Mouse (Mus musculus) lung, adult 2 months (tissue): ENCODE measurements around the gene Acap1. TPM values are rescaled to one million over a fixed set of nuclear protein-coding genes. Genes with fewer than 3 reads are reported as not detected.
"Not testable (repeated sequence)": the region's sequence is repeated elsewhere in the genome, so short reads cannot be mapped to it uniquely, and the experiment has no call there.

ENCODE experiments used
- DNase-seq: peaks from one replicate; pipeline ENCODE4 v3.0.0; 2022
- H3K4me1 ChIP-seq: fragments of 200-500 bp; 2 replicates; pipeline ENCODE4 v1.6.1; 2011; ENCODE audit warnings: low read length; ENCODE audit not compliant: control insufficient read depth, insufficient read depth
- H3K4me3 ChIP-seq: fragments of 200-500 bp; replicated peaks from 2 replicates; pipeline ENCODE3; 2011; ENCODE audit warnings: low read depth, mild to moderate bottlenecking, control low read depth, low read length; ENCODE audit errors: extremely low read depth
- CTCF ChIP-seq: fragments of 200-500 bp; IDR thresholded peaks from 2 replicates; pipeline ENCODE4 v1.5.1; 2011; ENCODE audit warnings: mild to moderate bottlenecking, low read length, control low read depth; ENCODE audit not compliant: insufficient read depth
- POLR2A ChIP-seq: fragments of 200-500 bp; IDR thresholded peaks from 2 replicates; pipeline ENCODE4 v1.6.1; 2011; ENCODE audit warnings: low read depth, mild to moderate bottlenecking, control low read depth, low read length, borderline replicate concordance; ENCODE audit errors: extremely low read depth
- WGBS: fragments of 180-500 bp; shearing (Covaris S2); methylation state at CpG from one replicate; pipeline ENCODE4 v1.1.7; 2018; 5-methylcytosine and 5-hydroxymethylcytosine counted together
- polyA plus RNA-seq: library from polyadenylated mRNA; depleted of rRNA; stranded (reverse); fragments of >200 nt; gene quantifications from 2 replicates; pipeline ENCODE4 v1.2.3, GENCODE M21; 2012

Gene Acap1
- polyA plus RNA-seq, 1 experiment, result 14.3 TPM

DNA sequence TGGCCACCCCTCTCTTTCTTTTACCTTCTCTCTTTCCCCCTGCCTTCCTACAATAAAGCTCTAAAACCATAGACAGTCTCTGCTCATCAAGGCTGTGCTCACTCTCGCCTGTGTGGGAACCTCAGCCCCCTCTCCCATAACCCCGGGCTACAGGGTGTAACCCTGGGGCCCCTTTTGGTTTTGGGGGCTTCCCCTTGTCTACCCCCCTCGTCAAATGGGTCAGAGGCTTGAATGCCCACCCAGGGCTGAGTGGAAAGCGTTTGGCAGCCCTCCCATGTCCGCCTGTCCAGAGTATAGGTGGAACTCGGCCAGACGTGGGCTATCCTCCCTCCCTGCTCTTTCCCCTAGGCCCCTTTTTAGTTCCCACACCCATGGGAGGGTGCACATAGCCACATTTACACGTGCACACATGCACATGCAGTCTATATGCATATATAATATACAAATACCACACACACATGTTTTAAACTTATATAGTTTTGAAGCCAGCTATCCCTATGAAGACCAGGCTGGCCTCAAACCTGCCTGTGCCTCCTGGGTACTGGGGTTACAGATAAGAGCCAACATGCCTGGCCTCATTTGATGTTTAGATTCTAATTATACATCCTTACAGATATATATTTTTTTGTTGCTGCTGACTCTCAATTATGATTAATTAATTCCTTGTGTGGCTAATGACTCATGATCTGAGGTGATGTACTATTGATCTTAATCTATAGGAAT is 31.0 kb downstream of the Acap1 start:
- TF ChIP-seq CTCF, result no peak
- TF ChIP-seq POLR2A, result no peak
- WGBS, result 48% methylated on average over 8 of the region's 8 CpGs
- no peak for DNase-seq
- Histone ChIP-seq H3K4me3 (no peak overlapping the region), H3K4me1 (no peaks in the 10 kb centered on the region; the same call in 1 of the 2 replicates)

DNA sequence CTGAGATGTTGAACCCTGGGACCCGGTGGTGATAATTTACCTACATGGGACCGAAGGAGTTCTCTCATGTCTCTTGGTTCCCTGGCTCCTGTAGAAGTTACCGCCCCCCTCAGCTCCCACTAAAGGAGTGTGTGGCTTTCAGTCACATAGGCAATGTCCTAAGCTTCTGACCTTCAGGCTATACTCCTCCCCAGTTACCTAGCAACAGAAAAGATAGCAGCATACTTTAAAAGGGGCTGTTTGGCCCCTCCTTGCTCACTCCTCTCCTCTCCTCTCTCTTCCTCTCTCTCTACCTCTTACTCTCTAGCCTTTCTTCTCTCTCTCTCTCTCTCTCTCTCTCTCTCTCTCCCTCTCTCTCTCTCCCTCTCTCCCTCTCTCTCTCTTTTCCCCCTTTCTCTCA is 31.6 kb downstream of the Acap1 start:
- DNase-seq, H3K4me3 ChIP-seq, H3K4me1 ChIP-seq: not testable (repeated sequence)
- 68% methylated on average over 3 of the region's 3 CpGs for WGBS

DNA sequence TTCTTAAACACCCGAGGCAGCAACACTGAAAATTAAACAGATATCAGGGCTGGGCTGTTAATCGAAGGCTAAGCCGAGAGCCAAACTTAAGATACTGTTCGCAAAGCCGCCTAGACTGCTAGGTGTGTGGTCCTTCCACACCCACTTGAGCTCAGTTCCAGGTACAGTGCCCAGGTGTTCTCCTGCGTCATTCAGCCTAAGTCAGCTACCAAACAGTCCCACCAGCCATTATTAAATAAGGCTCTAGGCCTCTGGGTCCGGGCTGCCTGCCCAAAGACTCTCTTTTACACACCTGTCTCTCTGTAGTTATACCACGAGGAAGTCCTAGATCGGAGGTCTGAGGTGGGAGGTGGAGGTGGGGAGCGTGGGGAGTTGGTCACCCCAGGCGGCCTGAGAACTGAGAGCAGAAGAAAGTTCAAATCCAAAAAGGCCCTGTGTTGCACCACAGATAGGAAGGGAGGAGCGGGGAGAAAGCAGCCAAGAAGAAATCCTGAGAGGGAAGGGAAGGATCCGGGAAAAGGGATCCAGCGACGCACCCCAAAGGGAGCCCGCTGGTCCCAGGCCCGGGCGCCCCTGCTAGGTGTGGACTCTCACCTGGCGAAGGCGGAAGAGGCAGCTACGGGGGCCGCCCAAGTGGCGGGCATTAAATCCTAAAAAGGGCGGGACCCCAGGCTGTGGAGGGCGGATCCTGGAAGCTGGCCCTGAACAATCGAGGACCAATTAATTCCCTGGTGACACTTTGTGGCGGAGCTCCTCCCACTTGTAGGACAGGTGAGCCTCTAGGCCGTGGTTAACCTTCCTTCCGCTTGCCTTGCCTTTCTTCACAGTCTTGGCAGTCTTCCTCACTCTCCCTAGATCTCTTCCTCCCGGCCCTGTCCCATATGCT is 37.0 kb downstream of the Acap1 start, which contains the start of gene Tnk1:
TSS of gene Tnk1 (minus strand) at position 618 of the 886 bp plus-strand sequence.
- Histone ChIP-seq H3K4me3 (peak within 1 kb of the TSS; percentile 63), H3K4me1 (peaks cover 6% of the 10 kb centered on the region)
- TF ChIP-seq POLR2A (peak; percentile 41; the same call in 1 of the 2 replicates), CTCF (no peak)
- 31% methylated on average over 29 of the region's 30 CpGs for WGBS
- peak; percentile 66 for DNase-seq

GRCm38 (mm10) chr11:69855347-69855746 is 40.0 kb downstream of the Acap1 start:
- no peak overlapping the region for H3K4me3 ChIP-seq
- H3K4me1 ChIP-seq, result peaks cover 12% of the 10 kb centered on the region
- 34% methylated on average over 16 of the region's 16 CpGs for WGBS
- no peak for DNase-seq
- TF ChIP-seq CTCF (no peak), POLR2A (no peak)

DNA sequence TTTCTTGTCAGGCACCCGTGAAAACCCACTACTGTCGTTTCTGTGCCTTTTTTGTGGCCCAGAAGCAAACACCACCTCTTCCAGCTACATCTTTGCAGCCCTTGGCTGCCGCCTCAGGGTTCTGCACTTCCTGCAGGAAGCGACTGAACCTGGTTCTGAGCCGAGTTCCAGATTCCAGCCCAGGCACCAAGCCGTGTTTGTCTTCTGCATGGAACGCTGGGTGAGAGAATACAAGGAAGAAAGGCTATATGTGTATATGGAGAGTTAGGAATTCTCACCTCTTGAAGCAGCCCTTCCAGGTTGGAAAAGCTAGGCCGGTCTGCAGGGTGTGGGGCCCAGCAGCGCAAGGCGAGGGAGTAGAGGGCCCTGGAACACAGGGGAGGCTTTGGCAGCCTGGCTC is 40.7 kb downstream of the Acap1 start:
- no peak overlapping the region for H3K4me3 ChIP-seq
- no peak for DNase-seq
- 58% methylated on average over 10 of the region's 10 CpGs for WGBS
- peaks cover 16% of the 10 kb centered on the region for H3K4me1 ChIP-seq
- TF ChIP-seq CTCF (no peak), POLR2A (no peak)

GRCm38 (mm10) chr11:69853994-69854393 is 41.3 kb downstream of the Acap1 start:
- H3K4me1 ChIP-seq, result peaks cover 22% of the 10 kb centered on the region
- no peak overlapping the region for H3K4me3 ChIP-seq
- DNase-seq, result no peak
- TF ChIP-seq POLR2A, result no peak
- TF ChIP-seq CTCF, result no peak
- WGBS, result 41% methylated on average over 7 of the region's 7 CpGs

- 47% methylated on average over 8 of the region's 8 CpGs for whole genome bisulfite sequencing
- TF ChIP-seq POLR2A (no peak), CTCF (no peak)
- Histone ChIP-seq H3K4me1 (peaks cover 27% of the 10 kb centered on the region), H3K4me3 (no peak overlapping the region)
- DNase-seq, result no peak
Measured at GRCm38 (mm10) chr11:69850754-69851153, 44.6 kb downstream of the Acap1 start.

GRCm38 (mm10) chr11:69849884-69850283 is 45.5 kb downstream of the Acap1 start:
- TF ChIP-seq POLR2A, result no peak
- no peak for TF ChIP-seq CTCF
- DNase-seq, result no peak
- Histone ChIP-seq H3K4me3 (no peak overlapping the region), H3K4me1 (peaks cover 26% of the 10 kb centered on the region)
- WGBS, result 81% methylated on average over 15 of the region's 15 CpGs

DNA sequence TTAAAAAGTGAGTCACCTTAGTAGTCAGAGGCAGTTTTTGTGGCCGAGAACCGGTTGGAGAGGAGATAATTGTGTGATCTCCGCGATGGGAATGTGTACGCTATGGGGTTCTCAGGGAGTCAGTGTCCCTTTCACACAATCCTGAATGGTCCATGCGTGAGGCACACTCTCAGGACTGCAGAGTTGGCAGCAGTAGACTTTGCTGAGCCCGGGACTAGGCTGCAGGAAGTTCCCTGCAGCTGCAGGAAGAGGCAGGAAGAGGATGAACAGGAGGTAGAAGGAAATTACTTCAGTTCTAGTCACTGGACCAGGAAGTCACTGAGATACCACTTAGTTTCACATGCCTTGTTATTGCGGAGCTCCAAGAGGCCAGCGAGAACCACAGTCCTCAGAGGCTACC is 46.2 kb downstream of the Acap1 start:
- WGBS, result 53% methylated on average over 9 of the region's 9 CpGs
- Histone ChIP-seq H3K4me1 (peaks cover 25% of the 10 kb centered on the region), H3K4me3 (no peak overlapping the region)
- no peak for DNase-seq
- TF ChIP-seq POLR2A (no peak), CTCF (no peak)
